Mouse (Mus musculus) T-cell, adult 2 months (primary cell): ENCODE measurements around the gene Slc3a2.
"Not testable (repeated sequence)": the region's sequence is repeated elsewhere in the genome, so short reads cannot be mapped to it uniquely, and the experiment has no call there.

Source experiments
- DNase-seq: peaks from one replicate; pipeline ENCODE4 v3.0.0; 2022; ENCODE audit warnings: low spot score

The Slc3a2 gene

DNA sequence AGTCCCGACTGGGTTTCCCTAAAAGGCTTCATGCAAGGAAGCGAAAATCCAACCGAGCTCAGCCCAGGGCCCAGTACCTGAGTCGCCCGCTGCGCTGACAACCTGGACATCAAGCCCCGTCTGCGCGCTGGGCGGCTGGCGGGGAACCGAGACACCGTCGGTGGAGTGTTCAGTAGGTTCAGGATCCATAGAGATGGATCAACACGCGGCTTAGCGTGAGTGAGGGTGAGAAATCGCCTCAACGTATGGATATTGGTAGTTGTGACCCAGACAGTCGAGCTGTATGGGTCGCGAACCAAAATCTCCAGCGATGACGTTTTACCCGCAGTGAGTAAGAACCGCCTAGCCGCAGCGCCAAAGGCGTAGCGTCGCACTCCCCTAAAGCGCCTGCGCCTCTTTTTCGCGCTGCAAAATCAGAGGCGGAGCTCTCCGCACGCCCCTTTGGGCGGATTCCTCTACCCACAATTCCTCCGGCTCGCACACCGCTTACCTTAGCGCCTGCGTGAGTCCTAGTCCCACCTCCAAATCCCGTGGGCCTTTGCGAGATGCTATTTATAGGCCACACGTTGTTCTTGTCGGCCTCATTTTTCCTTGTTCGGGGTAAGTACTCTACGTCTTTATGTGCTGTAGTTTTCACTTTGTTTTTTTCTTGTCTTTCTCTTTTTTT, at the start of gene Slc3a2:
Gene Slc3a2 (minus strand): TSS at position 463 of the 667 bp plus-strand sequence.
- peak; percentile 99 for DNase-seq

DNA sequence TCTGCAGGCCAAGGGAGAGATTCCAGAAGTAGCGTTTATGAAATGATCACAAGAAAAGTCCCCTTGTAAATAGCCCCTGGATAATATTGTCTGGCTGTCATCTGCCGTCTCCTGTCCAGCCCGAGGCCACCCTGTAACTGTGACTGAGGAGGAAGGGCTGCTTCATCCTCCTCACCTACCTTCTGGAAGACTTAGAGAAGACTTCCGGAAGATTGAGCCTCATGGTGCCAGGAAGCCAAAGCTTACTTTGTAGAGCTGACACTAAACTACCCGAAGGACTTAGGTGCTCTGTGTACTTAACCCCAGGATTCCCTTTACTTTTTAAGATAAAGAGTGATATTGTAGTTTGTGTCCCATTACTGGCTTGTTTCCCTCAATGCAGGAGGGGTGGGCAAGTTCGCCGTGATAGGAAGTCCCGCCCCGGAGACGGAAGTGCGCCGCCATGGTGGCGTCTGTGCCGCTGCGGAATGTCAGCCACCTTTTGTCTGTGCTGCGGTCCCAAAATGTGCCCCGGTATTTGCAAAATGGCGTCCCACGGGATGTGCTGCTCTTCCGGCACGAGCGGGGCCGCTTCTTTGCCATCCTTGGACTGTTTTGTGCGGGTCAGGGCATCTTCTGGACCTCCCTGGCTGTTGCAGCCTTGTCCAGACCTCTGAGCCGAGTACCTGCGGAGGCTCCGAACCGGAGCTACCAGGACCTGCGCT, 47.5 kb upstream of the Slc3a2 start, which contains the start of gene Tmem223:
Gene Tmem223 (plus strand): TSS at position 430 of the 704 bp plus-strand sequence.
- DNase-seq: peak; percentile 87

GRCm38 (mm10) chr19:8765562-8765961, 42.4 kb upstream of the Slc3a2 start:
- no peak for DNase-seq

DNA sequence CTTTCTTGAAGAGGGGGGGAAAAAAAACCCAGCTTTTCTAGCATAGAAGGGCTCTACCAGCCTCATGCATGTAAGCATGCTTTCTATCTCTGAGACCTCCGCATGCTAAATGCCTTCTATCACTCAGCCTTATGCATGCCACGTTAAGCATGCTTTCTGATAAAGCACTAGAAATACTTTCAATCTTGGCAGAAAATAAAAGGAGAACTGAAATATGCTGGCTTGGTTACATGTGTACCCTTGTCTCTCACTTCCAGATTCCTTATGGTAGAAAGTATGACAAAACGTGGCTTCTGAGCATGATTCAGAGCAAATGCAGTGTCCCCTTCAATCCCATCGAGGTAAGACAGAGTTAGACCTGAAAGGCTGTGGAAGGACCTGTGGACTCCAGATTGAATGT, 40.1 kb upstream of the Slc3a2 start:
- no peak for DNase-seq

GRCm38 (mm10) chr19:8760757-8761156, 37.6 kb upstream of the Slc3a2 start:
- peak; percentile 33 for DNase-seq

GRCm38 (mm10) chr19:8758899-8759298, 35.7 kb upstream of the Slc3a2 start:
- DNase-seq: no peak

- DNase-seq: peak; percentile 58
Measured at GRCm38 (mm10) chr19:8757471-8757998, 34.4 kb upstream of the Slc3a2 start.

DNA sequence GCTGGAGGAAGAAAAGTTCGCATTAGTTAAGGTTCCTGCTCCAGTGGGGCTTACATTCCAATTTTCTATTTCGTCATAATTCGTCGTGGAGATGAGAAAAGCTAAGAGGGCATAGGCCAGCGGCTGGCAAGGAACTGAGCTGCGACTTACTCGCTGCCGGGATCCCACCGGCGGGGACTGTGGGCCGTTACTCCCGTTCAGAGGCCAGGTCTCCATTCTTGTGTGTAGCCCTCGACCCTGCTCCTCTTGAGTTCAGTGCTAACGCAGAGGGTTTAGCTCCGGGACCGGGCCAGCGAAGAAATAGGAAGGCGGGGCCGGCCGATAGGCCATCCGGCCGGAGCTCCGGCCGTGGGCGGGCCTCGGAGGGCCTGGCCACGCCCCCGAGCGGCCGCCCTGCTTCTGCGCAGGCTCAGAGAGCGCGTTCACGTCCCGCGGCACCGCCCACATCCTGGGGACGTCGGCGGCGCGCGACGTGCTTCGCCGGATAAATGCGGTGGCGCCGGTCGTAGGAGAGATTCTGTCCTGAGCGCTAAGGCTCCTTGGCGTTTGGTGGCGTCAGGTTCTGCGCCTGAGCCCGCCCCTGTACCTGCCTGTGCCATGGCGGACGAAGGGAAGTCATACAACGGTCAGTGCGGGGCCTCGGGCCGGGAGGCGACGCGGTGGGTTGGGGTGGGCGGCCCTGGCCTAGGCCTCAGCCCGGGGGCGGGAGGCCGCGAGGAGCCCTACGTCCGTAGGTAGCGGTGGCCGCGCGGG, 33.6 kb upstream of the Slc3a2 start, which contains the start of gene Nxf1:
Gene Nxf1 (plus strand): TSS at position 439 of the 753 bp plus-strand sequence.
- DNase-seq: peak; percentile 89

DNA sequence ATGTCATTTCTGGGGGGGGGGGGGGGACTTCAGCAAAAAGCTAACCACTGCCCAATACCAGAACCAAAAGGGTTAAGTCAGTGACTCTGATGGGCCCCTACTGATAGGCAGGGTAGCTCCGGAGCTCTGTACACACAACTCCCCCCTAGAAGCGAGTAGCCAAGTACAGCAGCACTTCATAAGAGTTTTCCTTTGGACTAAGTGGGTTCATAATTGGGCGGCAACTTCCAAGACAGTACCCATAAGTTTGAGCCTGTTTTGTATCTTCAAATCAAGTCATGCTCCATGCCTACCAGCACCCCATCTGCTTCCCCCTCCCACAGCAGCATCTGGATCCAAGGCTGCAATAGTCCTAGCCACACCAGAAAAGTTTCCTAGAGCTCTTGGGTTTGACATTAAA, 32.5 kb upstream of the Slc3a2 start:
- no peak for DNase-seq

DNA sequence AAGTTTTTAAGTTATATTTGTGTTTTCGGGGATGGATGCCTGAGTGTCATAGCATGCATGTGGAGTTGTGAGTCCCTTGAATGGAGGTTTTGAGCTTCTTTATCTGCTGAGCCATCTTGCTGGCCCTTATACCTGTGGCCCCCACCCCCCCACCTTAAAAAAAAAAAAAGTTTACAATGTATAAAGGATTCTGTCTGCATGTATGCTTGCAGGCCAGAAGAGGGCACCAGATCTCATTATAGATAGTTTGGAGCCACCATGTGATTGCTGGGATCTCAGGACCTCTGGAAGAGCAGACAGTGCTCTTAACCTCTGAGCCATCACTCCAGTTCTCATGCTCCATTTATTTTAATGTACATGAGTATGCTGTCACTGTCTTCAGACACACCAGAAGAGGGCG, 24.2 kb upstream of the Slc3a2 start:
- peak; percentile 34 for DNase-seq

- DNase-seq: no peak
Measured at GRCm38 (mm10) chr19:8745382-8745781, 22.2 kb upstream of the Slc3a2 start.

DNA sequence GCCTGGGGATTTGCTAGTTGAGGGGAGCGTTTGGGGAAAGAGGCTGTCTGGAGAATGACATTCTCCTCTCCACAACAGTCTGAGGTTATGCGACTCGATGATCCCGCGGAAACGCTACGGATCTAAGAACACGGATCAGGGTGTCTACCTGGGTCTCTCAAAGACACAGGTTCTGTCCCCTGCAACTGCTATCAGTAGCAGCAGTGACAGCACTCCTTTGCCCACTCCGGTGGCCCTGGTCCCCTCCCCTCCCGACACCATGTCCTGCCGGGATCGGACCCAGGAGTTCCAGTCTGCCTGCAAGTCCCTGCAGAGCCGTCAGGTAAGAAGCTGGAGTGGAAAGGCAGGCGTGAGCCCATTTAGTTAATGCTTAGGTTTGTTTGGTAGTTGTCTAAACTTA, 19.0 kb upstream of the Slc3a2 start:
- DNase-seq: no peak

- peak; percentile 97 for DNase-seq
Measured at GRCm38 (mm10) chr19:8741243-8741869, 18.2 kb upstream of the Slc3a2 start, which contains the start of gene Stx5a. TSS of gene Stx5a (plus strand) at chr19:8741413.

- DNase-seq: no peak
Measured at GRCm38 (mm10) chr19:8740603-8741002, 17.4 kb upstream of the Slc3a2 start, which contains the start of gene 1700092M07Rik. TSS of gene 1700092M07Rik (plus strand) at chr19:8740718.

DNA sequence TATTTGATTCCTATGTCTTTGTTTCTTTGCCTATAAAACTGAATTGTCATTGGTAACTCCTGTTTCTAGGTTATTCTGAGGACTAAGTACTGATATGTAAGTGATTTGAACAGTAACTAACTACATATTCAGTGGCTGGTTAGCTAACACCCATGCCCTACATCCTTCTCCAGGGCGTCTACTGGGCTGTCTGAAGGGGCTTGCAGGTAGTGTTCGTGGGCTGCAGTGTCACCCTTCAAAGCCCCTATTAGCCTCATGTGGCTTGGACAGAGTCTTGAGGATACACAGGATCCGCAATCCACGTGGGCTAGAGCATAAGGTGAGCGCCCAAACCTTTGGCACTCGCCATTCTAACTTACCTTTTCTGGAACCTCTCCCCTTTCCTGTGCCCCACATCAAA, 16.5 kb upstream of the Slc3a2 start:
- no peak for DNase-seq

DNA sequence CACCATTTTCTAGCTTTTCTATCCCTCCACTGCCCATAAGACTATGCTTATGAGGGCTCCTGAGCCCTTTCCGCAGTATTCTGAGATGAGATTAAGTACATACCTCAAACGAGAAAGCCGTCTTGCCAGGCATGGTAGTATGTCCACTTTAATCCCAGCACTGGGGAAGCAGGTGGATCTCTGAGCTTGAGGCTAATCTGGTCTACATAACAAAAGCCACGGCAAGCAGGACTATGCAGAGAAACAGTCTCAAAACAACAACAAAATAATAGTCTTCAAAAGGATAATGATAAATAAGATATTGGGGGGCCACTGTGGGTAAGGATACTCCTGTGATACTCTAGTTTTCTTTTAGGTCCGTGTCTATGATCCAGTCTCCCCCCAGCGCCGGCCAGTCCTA, 15.7 kb upstream of the Slc3a2 start:
- no peak for DNase-seq

DNA sequence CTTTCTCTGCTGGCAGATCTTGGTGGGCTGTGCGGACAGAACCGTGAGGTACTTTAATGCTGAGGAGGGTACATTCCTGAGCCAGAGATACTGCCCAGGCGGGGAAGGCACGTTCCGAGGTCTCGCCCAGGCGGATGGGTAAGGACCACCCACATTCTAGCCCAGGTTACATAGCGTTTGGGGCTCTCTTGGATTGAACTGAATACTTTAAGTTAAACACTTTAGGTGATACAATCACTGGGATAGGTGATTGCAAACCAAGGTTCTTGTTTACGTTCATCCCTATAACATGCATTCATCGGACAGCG, 12.9 kb upstream of the Slc3a2 start:
- no peak for DNase-seq

DNA sequence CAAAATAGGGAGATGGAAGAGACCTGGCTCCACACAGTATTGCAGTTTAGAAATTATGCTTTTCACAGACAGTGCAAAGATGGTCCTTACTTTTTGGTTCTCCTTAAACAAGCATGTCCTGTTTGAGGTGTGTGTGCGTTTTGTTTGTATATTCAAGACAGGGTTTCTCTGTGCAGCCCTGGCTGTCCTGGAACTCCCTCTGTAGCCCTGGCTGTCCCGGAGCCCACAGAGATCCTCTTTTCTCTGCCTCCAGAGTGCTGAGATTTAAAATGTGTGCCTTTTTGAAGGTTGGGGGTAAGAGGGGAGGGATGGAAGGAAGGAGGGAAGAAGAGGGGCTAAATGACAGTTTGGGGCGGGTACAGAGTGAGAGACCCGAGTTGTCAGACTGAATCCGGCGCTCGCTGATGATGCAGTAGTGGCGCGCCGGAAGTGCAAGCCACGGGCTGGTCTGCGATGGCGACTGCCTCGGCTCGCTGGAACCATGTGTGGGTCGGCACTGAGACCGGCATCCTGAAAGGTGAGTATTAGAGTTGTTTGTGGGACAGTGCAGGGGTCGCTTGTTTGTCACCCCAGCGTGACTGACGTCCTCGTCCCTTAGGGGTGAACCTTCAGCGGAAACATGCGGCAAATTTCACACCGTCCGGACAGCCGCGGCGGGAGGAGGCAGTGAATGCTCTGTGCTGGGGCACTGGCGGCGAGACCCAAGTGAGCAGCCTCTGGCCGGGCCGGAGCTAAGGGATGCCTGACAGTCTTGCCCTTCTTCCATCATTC, 12.4 kb upstream of the Slc3a2 start, which contains the start of gene Wdr74:
Gene Wdr74 (plus strand): TSS at position 439 of the 771 bp plus-strand sequence.
- DNase-seq: peak; percentile 89

GRCm38 (mm10) chr19:8734334-8734733, 11.2 kb upstream of the Slc3a2 start:
- DNase-seq: no peak

DNA sequence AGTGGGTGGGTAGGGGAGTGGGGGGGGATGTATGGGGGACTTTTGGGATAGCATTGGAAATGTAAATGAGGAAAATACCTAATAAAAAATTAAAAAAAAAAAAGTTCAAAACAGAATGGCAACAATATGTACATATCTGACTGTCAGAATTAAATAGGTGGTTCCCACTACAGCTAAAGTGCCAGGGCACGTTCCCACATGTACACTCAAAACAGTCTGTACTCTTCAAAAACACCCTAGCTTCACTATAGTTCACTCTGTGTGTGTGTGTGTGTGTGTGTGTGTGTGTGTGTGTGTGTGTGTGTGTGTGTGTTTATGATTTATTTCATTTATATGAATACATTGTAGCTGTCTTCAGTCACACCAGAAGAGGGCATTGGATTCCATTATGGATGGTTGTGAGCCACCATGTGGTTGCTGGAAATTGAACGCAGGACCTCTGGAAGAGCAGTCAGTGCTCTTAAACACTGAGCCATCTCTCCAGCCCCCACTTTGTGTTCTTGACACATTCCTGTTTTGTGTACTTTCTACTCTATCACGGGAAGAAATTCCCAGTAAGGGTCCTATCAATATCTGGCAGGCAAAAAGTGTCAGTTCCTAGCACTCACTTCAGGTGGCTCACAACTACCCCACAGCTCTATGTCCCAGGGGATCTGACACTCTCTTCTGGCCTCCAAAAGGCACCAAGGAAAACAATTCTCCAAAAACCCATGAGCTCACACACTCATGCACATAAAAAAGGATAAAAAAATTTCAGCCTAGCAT, 5.3 kb upstream of the Slc3a2 start:
- DNase-seq: not testable (repeated sequence)
